Mouse (Mus musculus): Measurements from ENCODE around the gene Usp4. TPM values are rescaled to one million over a fixed set of nuclear protein-coding genes. Genes with fewer than 3 reads are reported as not detected.

The Usp4 gene
- total RNA-seq, 2 experiments from 2014 or later: 68.7 to 74.6 TPM

DNA sequence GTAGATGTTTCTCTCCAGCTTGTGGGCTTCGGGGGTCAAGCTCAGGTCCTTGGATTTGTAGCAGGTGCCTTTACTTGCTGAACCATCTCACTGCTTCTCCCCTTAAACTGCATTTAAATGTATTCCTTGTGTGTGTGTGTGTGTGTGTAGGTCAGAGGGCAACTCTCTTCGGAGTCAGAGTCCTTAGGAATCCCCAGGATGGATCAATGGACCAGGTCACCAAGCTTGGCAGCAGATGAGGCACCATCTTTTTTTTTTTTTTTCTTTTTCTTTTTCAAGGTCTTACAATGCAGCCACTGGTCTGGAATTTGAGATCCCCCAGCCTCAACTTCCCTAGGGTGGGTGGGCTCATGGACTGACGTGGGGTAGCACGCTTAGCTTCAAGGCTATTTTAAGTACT, 3.2 kb upstream of the Usp4 start:
- no peak for TF ChIP-seq CTCF (IDR thresholded peaks at IDR 0.05)
- DNase-seq: no peak
- intact Hi-C loops (cut with DNase I): no loop called here
- H3K4me3 ChIP-seq: no peak overlapping the region
- no peak overlapping the region for H3K27ac ChIP-seq

DNA sequence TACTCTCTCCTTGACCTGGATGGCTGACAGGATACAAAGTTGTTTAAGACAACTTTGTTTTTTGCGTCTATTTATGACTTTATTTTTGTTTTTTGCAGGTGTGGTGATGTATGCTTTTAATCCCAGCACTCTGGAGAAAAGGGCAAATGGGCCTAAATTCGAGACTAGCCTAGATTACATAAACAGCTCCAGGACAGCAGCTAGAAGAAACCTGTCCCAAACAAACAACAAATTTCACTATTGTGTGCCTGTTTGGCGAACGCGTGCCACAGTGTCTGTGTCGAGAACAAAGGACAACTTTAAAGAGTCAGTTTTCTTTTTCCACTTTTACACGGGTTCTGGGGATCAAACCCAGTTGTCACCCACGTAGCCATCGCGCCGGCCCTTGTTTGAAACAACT, 629 bp upstream of the Usp4 start:
- DNase-seq: no peak
- peak overlapping the region; percentile 98 for H3K4me3 ChIP-seq
- TF ChIP-seq CTCF (IDR thresholded peaks at IDR 0.05): no peak
- intact Hi-C loops (cut with DNase I): no loop called here
- peak overlapping the region; percentile 96 for H3K27ac ChIP-seq

DNA sequence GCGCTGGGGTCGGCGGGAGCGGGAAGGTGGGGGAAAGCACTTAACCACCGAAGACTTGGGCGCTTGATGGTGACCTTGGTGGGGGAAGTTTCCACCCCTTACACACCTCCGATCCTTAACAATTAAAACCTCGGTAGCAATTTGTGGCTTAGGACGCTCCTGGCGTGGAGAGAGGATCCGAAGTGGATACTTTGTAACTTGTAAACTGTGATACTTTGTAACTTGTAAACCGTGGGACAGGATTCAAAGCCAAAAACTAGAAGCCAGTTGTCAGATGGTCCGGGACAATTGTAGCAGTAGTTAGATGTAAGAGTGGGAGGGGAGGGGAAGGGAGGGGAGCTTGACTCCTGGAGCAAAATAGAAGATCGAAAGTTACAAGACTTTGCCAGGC, 632 bp downstream of the Usp4 start:
- no peak for TF ChIP-seq CTCF (IDR thresholded peaks at IDR 0.05)
- H3K27ac ChIP-seq: peak overlapping the region; percentile 96
- H3K4me3 ChIP-seq: peak overlapping the region; percentile 98
- DNase-seq: no peak
- intact Hi-C loops (cut with DNase I): loop anchor here (2.0 kb wide), 1 partner anchor 41 kb away; the partner anchor contains the start of genes Rhoa and Tcta

GRCm38 (mm10) chr9:108349727-108350126, 2.1 kb downstream of the Usp4 start:
- H3K4me3 ChIP-seq: no peak overlapping the region
- no peak overlapping the region for H3K27ac ChIP-seq
- intact Hi-C loops (cut with DNase I): loop anchor here (2.0 kb wide), 1 partner anchor 43 kb away; the partner anchor contains the start of genes Rhoa and Tcta
- no peak for DNase-seq
- TF ChIP-seq CTCF (IDR thresholded peaks at IDR 0.05): no peak

- intact Hi-C loops (cut with DNase I): no loop called here
- TF ChIP-seq CTCF (IDR thresholded peaks at IDR 0.05): no peak
Measured at GRCm38 (mm10) chr9:108378234-108378633, 30.6 kb downstream of the Usp4 start.

DNA sequence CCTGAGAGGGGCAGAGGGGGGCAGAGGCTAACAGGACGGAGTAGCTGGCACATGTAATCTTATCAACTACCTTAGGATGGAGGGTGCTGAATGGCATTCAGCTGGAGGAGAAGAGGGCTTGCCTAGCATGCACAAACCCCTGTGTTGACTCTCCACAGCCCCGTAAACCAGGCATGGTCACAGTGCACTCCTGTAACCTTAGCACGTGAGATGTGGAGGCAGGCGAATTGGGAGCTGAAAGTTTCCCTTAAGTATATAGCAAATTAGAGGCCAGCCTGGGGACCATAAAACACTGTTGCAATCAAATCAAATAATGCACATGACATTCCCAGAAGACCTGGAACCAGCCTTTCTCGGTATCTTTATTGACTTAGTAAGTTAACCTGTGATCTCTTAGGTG, 31.1 kb downstream of the Usp4 start:
- H3K27ac ChIP-seq: no peak overlapping the region
- TF ChIP-seq CTCF (IDR thresholded peaks at IDR 0.05): no peak
- intact Hi-C loops (cut with DNase I): no loop called here
- no peak overlapping the region for H3K4me3 ChIP-seq
- DNase-seq: no peak

More at GRCm38 (mm10) chr9:108378234-108378633, 30.6 kb downstream of the Usp4 start:
- Histone ChIP-seq H3K27ac (no peak overlapping the region), H3K4me3 (no peak overlapping the region)
- DNase-seq: no peak

- TF ChIP-seq CTCF (IDR thresholded peaks at IDR 0.05): no peak
- no peak overlapping the region for H3K4me3 ChIP-seq
- intact Hi-C loops (cut with DNase I): no loop called here
- H3K27ac ChIP-seq: no peak overlapping the region
- no peak for DNase-seq
Measured at GRCm38 (mm10) chr9:108379294-108379693, 31.6 kb downstream of the Usp4 start.

GRCm38 (mm10) chr9:108381382-108381781, 33.7 kb downstream of the Usp4 start:
- H3K4me3 ChIP-seq: no peak overlapping the region
- intact Hi-C loops (cut with DNase I): loop anchor here (10.0 kb wide), 1 partner anchor 73 kb away; no protein-coding TSS in a partner anchor
- DNase-seq: no peak
- H3K27ac ChIP-seq: no peak overlapping the region
- no peak for TF ChIP-seq CTCF (IDR thresholded peaks at IDR 0.05)

DNA sequence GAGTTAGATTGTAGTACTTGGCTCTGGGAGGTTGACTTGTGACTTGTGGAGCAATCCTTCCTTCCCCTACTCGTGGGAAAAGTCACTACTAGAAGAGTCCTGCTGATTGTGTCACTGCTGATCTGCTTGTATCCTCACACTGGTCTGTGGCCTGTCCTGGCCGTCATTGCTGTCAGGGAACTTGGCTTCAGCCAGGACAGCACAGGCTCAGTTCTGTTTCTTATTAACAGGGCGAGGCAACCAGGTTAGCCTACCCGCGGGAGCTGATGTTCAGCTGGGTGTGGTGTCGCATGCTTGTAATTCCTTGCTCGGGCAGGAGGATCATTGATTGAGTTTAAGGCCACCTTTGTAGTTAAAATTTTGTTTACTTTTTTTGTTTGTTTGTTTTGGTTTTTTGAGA, 37.4 kb downstream of the Usp4 start:
- no peak overlapping the region for H3K4me3 ChIP-seq
- TF ChIP-seq CTCF (IDR thresholded peaks at IDR 0.05): no peak

DNA sequence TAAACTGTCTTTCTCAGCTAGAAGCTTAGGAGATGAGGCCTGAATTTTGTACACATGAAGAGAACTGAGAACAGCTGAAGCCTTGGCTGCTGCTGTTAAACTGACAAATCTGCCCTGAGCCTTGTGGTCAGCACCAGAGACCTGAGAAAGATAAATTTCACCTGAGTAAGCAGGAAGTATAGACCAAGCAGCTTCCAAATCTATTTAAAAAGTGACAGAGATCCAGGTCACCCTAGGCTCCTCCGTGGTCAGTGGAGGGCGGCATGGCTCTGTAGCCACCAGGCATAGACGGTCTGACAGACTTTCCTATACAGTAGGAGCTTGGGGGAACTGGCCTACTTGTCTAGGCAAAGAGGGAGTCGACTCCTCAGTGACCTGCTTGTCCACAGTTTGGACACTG, 39.2 kb downstream of the Usp4 start:
- intact Hi-C loops (cut with DNase I): loop anchor here (10.0 kb wide), 1 partner anchor 68 kb away; no protein-coding TSS in a partner anchor
- H3K4me3 ChIP-seq: no peak overlapping the region
- peak overlapping the region; percentile 88 for H3K27ac ChIP-seq
- peak; percentile 47; the same call in 1 of the 2 replicates for TF ChIP-seq CTCF (IDR thresholded peaks at IDR 0.05)
- peak; percentile 72 for DNase-seq

More for the DNA sequence above, 37.4 kb downstream of the Usp4 start:
- no peak for DNase-seq
- peak overlapping the region; percentile 41 for H3K27ac ChIP-seq
- intact Hi-C loops (cut with DNase I): loop anchor here (10.0 kb wide), 1 partner anchor 70 kb away; no protein-coding TSS in a partner anchor

DNA sequence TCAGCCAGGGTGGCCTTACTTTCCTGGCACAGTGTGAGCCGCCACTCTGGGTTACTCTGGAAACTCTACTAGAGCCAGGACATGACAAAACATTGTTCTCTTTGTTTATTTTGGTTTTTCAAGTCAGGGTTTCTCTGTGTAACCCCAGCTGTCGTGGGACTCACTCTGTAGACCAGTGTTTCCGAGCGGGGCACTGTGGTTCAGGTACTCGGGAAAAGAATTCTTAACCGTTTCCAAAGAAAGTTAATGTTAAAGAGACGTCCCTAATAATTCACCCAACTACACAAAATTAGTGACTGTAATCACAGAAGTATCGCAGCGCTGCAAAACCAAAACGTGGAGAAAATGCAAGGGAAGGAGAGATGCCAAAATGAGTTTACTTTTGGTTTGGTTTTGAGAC, 40.9 kb downstream of the Usp4 start:
- Histone ChIP-seq H3K27ac (peak overlapping the region; percentile 88), H3K4me3 (no peak overlapping the region)
- no peak for DNase-seq
- intact Hi-C loops (cut with DNase I): loop anchor here (10.0 kb wide), 1 partner anchor 66 kb away; no protein-coding TSS in a partner anchor
- no peak for TF ChIP-seq CTCF (IDR thresholded peaks at IDR 0.05)

DNA sequence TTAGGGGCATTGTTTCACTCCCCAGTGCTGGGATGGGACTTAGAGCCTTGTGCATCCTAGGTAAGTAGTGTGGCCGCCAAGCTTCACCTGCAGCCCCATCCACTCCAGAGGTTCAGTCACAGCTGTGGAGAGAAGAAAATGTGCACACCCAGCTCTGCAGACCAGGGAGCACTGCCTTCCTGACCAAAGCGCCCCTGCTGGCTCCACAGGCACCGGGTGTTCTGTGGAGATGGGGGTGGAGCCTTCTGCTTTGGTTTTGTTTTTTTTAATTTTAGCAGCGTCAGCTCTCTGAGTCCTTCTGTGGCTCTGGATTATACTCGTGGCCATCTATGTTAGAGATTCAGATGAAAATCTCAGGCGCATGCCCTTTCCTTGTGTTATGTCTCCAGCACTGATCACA, 41.6 kb downstream of the Usp4 start:
- H3K27ac ChIP-seq: peak overlapping the region; percentile 88
- TF ChIP-seq CTCF (IDR thresholded peaks at IDR 0.05): 0 out of 2 replicates have a peak, but pooled peaks have one; percentile 13
- DNase-seq: peak; percentile 39
- peak overlapping the region; percentile 5; the same call in 1 of the 2 replicates for H3K4me3 ChIP-seq
- intact Hi-C loops (cut with DNase I): loop anchor here (10.0 kb wide), 1 partner anchor 66 kb away; no protein-coding TSS in a partner anchor

DNA sequence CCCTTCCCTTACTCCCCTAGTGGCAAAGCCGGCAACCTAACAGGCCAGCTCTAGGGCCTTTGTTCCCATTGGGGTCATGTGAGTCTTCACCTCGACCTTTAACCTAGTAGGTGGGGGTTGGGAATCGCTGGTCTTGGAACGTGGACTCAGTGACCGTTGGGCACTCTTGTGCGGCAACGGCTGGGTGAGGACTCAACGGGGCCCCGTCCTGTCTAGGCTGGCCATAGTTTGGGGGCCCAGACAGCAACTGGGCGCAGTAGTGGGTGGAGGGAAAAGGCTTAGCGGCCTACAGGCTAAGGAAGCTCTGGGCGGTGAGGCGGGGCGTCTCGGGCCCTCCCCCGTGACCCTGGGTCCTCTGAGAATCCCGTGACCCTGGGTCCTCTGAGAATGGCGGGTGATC, 45.0 kb downstream of the Usp4 start, which contains the start of gene 1700102P08Rik:
TSS of gene 1700102P08Rik (plus strand) at position 130 of the 400 bp plus-strand sequence.
- no peak within 1 kb of the TSS for H3K27ac ChIP-seq
- intact Hi-C loops (cut with DNase I): no loop called here
- peak; percentile 17 for DNase-seq
- no peak within 1 kb of the TSS for H3K4me3 ChIP-seq
- TF ChIP-seq CTCF (IDR thresholded peaks at IDR 0.05): no peak

DNA sequence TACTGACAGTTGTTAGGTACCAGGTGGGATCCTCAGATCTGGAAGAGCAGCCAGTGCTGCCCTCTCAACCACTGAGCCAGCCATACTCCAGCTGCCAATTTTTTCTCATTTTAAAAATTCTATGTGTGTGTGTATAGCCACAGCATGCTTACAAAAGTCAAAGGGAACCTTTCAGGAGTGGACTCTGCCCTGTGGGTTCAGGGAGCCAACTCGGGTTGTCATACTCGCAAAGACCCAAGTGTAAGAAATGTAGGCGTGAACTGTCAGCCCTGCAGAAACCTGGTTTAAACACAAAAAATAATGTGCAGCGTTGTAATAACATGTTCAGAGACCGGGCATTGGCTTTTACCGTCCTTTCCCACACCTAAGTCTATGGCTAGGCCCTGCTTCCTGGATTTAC, 46.5 kb downstream of the Usp4 start:
- no peak for DNase-seq
- TF ChIP-seq CTCF (IDR thresholded peaks at IDR 0.05): no peak
- Histone ChIP-seq H3K4me3 (no peak overlapping the region), H3K27ac (no peak overlapping the region)
- intact Hi-C loops (cut with DNase I): no loop called here

All from gastrocnemius, adult 2 months (tissue).